Mouse (Mus musculus): ENCODE data around the gene Chuk. TPM values are rescaled to one million over a fixed set of nuclear protein-coding genes. Genes with fewer than 3 reads are reported as not detected.
"Not testable (repeated sequence)": the region's sequence is repeated elsewhere in the genome, so short reads cannot be mapped to it uniquely, and the experiment has no call there.

Chuk gene
- polyA plus RNA-seq, 1 experiment from 2014 or later: 37.5 TPM

- Histone ChIP-seq H3K4me3 (ENCODE audit: low read depth, low read length) (no peak overlapping the region), H3K9me3 (ENCODE audit: control insufficient read depth, low read length) (no peaks in the 10 kb centered on the region), H3K4me2 (ENCODE audit: low read length) (no peak overlapping the region), H3K4me1 (replicated peaks; ENCODE audit: control insufficient read depth, insufficient read depth, low read length) (peaks cover 5% of the 10 kb centered on the region; the same call in 1 of the 2 replicates), H3K27ac (ENCODE audit: low read depth) (no peak overlapping the region), H3K9ac (ENCODE audit: low read length) (no peak overlapping the region), H3K27me3 (replicated peaks; ENCODE audit: control insufficient read depth, insufficient read depth, low read length) (no peaks in the 10 kb centered on the region), H3K36me3 (ENCODE audit: control insufficient read depth, insufficient read depth, low read length) (peaks cover 44% of the 10 kb centered on the region)
- DNase-seq (ENCODE audit: low spot score): no peak
- ATAC-seq (replicated peaks; ENCODE audit: low FRiP score, low TSS enrichment, low read depth): no peak
- 86% methylated on average over 9 of the region's 9 CpGs for WGBS
Observed at GRCm38 (mm10) chr19:44144366-44144765, 37.1 kb upstream of the Chuk start.

GRCm38 (mm10) chr19:44135960-44136485 is 28.7 kb upstream of the Chuk start:
- no peak overlapping the region for H3K27ac ChIP-seq (ENCODE audit: low read depth)
- H3K4me1 ChIP-seq (replicated peaks; ENCODE audit: control insufficient read depth, insufficient read depth, low read length): peaks cover 7% of the 10 kb centered on the region
- no peaks in the 10 kb centered on the region for H3K27me3 ChIP-seq (replicated peaks; ENCODE audit: control insufficient read depth, insufficient read depth, low read length)
- H3K9ac ChIP-seq (ENCODE audit: low read length): no peak overlapping the region
- H3K36me3 ChIP-seq (ENCODE audit: control insufficient read depth, insufficient read depth, low read length): peaks cover 33% of the 10 kb centered on the region
- H3K9me3 ChIP-seq (ENCODE audit: control insufficient read depth, low read length): no peaks in the 10 kb centered on the region
- peak overlapping the region; percentile 87 for H3K4me2 ChIP-seq (ENCODE audit: low read length)
- DNase-seq (ENCODE audit: low spot score) (no peak), ATAC-seq (replicated peaks; ENCODE audit: low FRiP score, low TSS enrichment, low read depth) (0 out of 2 replicates have a peak, but pooled peaks have one; percentile 30)
- 42% methylated on average over 7 of the region's 7 CpGs for WGBS
- H3K4me3 ChIP-seq (ENCODE audit: low read depth, low read length): peak overlapping the region; percentile 60

DNA sequence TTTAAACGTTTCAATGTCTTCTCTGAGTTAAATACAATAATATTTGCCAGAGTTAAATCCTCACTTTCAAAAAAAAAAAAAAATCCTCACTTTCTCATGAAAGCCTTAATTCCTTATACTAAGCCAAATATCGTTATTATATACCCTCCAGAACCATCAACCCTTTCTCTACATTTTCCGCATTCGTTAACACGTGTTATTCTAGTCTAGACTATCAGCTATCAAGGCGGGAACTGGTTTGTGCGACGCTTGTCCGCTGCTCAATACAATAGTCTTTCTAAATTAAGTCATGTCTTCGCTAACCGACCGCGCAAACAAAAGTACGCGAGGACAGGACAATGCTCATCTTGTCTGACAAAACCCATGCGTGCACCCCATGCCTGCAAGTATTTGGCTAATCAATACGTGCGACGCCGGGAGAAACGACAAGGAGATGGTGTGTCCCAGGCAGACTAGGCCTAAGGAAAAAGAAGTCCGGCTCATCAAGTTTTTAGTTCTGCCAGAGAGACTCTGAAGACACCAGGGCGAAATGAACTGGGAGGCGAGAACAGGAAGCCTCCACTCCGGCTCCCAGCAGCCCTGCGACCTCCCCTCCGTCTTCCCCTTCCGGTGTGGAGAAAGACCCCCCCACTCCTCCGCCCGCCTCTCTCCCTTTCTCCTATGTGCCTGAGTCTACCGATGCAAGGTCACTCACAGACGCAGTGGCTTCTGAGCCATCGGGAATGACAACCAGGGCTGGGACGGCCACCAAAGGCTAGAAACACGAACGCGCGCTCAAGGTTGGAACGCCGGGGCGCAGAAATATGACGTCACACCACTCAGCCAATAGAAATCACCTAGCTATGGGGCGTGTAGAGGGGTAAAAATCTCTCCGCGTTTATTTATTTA is 28.0 kb upstream of the Chuk start, which contains the start of gene Cwf19l1:
Gene Cwf19l1 (minus strand): TSS at position 805 of the 888 bp plus-strand sequence.
- Histone ChIP-seq H3K36me3 (ENCODE audit: control insufficient read depth, insufficient read depth, low read length) (peaks cover 34% of the 10 kb centered on the region), H3K27ac (ENCODE audit: low read depth) (peak within 1 kb of the TSS; percentile 94), H3K9me3 (ENCODE audit: control insufficient read depth, low read length) (no peaks in the 10 kb centered on the region), H3K9ac (ENCODE audit: low read length) (peak within 1 kb of the TSS; percentile 53), H3K27me3 (replicated peaks; ENCODE audit: control insufficient read depth, insufficient read depth, low read length) (no peaks in the 10 kb centered on the region), H3K4me1 (replicated peaks; ENCODE audit: control insufficient read depth, insufficient read depth, low read length) (peaks cover 7% of the 10 kb centered on the region), H3K4me2 (ENCODE audit: low read length) (peak within 1 kb of the TSS; percentile 87), H3K4me3 (ENCODE audit: low read depth, low read length) (peak within 1 kb of the TSS; percentile 60)
- ATAC-seq (replicated peaks; ENCODE audit: low FRiP score, low TSS enrichment, low read depth) (peak; percentile 87), DNase-seq (ENCODE audit: low spot score) (peak; percentile 96)
- WGBS: under 1% methylated on average over 45 of the region's 45 CpGs

DNA sequence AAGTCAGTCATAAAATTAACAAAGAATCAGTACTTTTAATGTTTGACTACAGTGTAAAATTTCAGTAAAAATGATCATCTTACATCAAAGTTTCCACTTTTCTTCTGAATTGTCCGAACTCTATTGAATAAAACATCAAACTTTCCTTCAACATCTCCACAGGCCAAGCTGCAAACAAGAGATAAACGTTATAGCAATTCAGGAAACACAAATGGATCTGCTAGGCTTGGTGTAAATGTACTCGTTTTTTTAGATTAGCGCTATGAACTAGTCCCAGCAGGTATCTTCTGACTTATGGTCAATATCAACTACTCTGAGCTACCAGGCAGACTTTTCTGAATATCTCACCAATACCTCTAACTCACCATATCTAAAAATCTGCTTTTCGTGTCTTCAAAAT is 25.6 kb upstream of the Chuk start:
- Histone ChIP-seq H3K9me3 (ENCODE audit: control insufficient read depth, low read length) (no peaks in the 10 kb centered on the region), H3K36me3 (ENCODE audit: control insufficient read depth, insufficient read depth, low read length) (peaks cover 43% of the 10 kb centered on the region), H3K4me2 (ENCODE audit: low read length) (no peak overlapping the region), H3K4me3 (ENCODE audit: low read depth, low read length) (no peak overlapping the region), H3K9ac (ENCODE audit: low read length) (no peak overlapping the region), H3K4me1 (replicated peaks; ENCODE audit: control insufficient read depth, insufficient read depth, low read length) (peaks cover 7% of the 10 kb centered on the region), H3K27ac (ENCODE audit: low read depth) (no peak overlapping the region), H3K27me3 (replicated peaks; ENCODE audit: control insufficient read depth, insufficient read depth, low read length) (no peaks in the 10 kb centered on the region)
- ATAC-seq (replicated peaks; ENCODE audit: low FRiP score, low TSS enrichment, low read depth) (no peak), DNase-seq (ENCODE audit: low spot score) (no peak)
- 90% methylated on average over 5 of the region's 5 CpGs for WGBS

DNA sequence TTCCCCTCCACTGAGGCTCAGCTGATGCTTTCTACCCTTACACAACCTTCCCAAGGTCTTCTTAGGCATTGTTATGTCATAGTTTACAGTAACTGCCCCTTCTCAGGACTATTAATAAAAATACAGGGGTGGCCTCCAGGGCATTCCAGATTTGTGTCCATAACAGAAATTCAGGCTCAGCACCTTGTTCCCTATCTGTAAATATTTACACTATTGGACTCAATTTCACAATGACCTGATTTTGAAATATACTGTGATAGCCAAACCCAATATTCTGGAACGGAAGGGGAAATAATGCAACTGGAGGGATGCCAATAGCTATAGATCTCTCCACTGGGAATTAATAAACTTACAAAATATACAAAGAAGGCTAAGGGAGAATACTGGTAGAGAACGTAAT is 21.3 kb upstream of the Chuk start:
- H3K36me3 ChIP-seq (ENCODE audit: control insufficient read depth, insufficient read depth, low read length): peaks cover 82% of the 10 kb centered on the region
- no peak overlapping the region for H3K4me3 ChIP-seq (ENCODE audit: low read depth, low read length)
- WGBS: 79% methylated on average over 2 of the region's 2 CpGs
- no peak overlapping the region for H3K9ac ChIP-seq (ENCODE audit: low read length)
- no peaks in the 10 kb centered on the region for H3K9me3 ChIP-seq (ENCODE audit: control insufficient read depth, low read length)
- H3K27ac ChIP-seq (ENCODE audit: low read depth): no peak overlapping the region
- H3K4me1 ChIP-seq (replicated peaks; ENCODE audit: control insufficient read depth, insufficient read depth, low read length): no peaks in the 10 kb centered on the region
- DNase-seq (ENCODE audit: low spot score) (no peak), ATAC-seq (replicated peaks; ENCODE audit: low FRiP score, low TSS enrichment, low read depth) (no peak)
- no peak overlapping the region for H3K4me2 ChIP-seq (ENCODE audit: low read length)
- no peaks in the 10 kb centered on the region for H3K27me3 ChIP-seq (replicated peaks; ENCODE audit: control insufficient read depth, insufficient read depth, low read length)

GRCm38 (mm10) chr19:44127729-44128497 is 20.6 kb upstream of the Chuk start:
- Histone ChIP-seq H3K27me3 (replicated peaks; ENCODE audit: control insufficient read depth, insufficient read depth, low read length) (no peaks in the 10 kb centered on the region), H3K27ac (ENCODE audit: low read depth) (no peak overlapping the region), H3K36me3 (ENCODE audit: control insufficient read depth, insufficient read depth, low read length) (peaks cover 89% of the 10 kb centered on the region), H3K9ac (ENCODE audit: low read length) (no peak overlapping the region), H3K9me3 (ENCODE audit: control insufficient read depth, low read length) (no peaks in the 10 kb centered on the region), H3K4me2 (ENCODE audit: low read length) (no peak overlapping the region), H3K4me1 (replicated peaks; ENCODE audit: control insufficient read depth, insufficient read depth, low read length) (no peaks in the 10 kb centered on the region), H3K4me3 (ENCODE audit: low read depth, low read length) (no peak overlapping the region)
- ATAC-seq (replicated peaks; ENCODE audit: low FRiP score, low TSS enrichment, low read depth) (0 out of 2 replicates have a peak, but pooled peaks have one; percentile 15), DNase-seq (ENCODE audit: low spot score) (no peak)
- WGBS: 82% methylated on average over 10 of the region's 10 CpGs

DNA sequence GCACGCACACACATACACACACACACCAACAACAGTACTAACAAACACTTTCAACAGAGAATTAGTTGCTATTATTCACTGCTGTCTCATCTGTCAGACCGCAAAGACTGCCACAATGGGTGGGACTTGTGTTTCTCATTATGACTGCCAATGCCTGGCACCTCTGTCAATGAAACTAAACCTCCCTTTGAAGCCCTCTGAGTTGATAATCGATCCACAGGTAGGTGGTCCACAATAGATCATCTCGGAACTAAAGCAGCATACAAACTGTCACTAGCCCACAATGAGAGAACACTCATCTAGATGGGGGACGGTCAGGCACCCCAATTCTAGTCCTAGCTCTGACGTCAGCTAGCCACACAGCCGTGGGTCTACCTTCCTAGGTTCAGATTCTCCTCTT is 13.9 kb upstream of the Chuk start:
- H3K27me3 ChIP-seq (replicated peaks; ENCODE audit: control insufficient read depth, insufficient read depth, low read length): no peaks in the 10 kb centered on the region
- no peaks in the 10 kb centered on the region for H3K4me1 ChIP-seq (replicated peaks; ENCODE audit: control insufficient read depth, insufficient read depth, low read length)
- 94% methylated on average over 7 of the region's 7 CpGs for WGBS
- H3K27ac ChIP-seq (ENCODE audit: low read depth): no peak overlapping the region
- H3K36me3 ChIP-seq (ENCODE audit: control insufficient read depth, insufficient read depth, low read length): peaks cover 92% of the 10 kb centered on the region
- H3K9me3 ChIP-seq (ENCODE audit: control insufficient read depth, low read length): no peaks in the 10 kb centered on the region
- no peak overlapping the region for H3K4me2 ChIP-seq (ENCODE audit: low read length)
- H3K9ac ChIP-seq (ENCODE audit: low read length): no peak overlapping the region
- no peak for ATAC-seq (replicated peaks; ENCODE audit: low FRiP score, low TSS enrichment, low read depth)
- no peak for DNase-seq (ENCODE audit: low spot score)
- H3K4me3 ChIP-seq (ENCODE audit: low read depth, low read length): no peak overlapping the region

DNA sequence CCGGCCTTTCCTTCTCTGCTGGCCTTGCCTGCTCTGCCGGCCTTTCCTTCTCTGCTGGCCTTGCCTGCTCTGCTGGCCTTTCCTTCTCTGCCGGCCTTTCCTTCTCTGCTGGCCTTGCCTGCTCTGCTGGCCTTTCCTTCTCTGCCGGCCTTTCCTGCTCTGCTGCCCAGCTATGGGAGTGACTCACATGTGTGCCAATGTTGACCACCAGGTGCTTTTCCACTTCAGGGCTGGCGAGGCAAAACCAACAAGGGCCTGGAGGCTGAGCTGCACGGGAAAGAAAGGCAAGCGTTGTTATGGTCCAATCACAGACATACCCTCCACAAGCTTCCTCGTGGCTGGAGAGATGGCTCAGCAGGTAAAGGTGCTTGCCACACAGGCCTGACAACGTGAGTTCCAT is 13.4 kb upstream of the Chuk start:
- H3K9me3 ChIP-seq (ENCODE audit: control insufficient read depth, low read length); ATAC-seq (replicated peaks; ENCODE audit: low FRiP score, low TSS enrichment, low read depth); H3K27me3 ChIP-seq (replicated peaks; ENCODE audit: control insufficient read depth, insufficient read depth, low read length); H3K4me1 ChIP-seq (replicated peaks; ENCODE audit: control insufficient read depth, insufficient read depth, low read length); DNase-seq (ENCODE audit: low spot score); H3K27ac ChIP-seq (ENCODE audit: low read depth); H3K9ac ChIP-seq (ENCODE audit: low read length); H3K4me3 ChIP-seq (ENCODE audit: low read depth, low read length); H3K4me2 ChIP-seq (ENCODE audit: low read length): not testable (repeated sequence)
- WGBS: 93% methylated on average over 7 of the region's 9 CpGs
- peaks cover 95% of the 10 kb centered on the region for H3K36me3 ChIP-seq (ENCODE audit: control insufficient read depth, insufficient read depth, low read length)
